Mouse (Mus musculus) c-Kit-positive CD71-positive TER-119-negative erythroid progenitor cells, embryonic 14.5 days (primary cell): ENCODE results near the gene Il11ra1.
A peak's percentile ranks its signal among the peaks of the same experiment; 100 is the strongest.
"Not testable (repeated sequence)": the region's sequence is repeated elsewhere in the genome, so short reads cannot be mapped to it uniquely, and the experiment has no call there.

Experiments used
- DNase-seq: peaks from one replicate; pipeline ENCODE4 v3.0.0-alpha.2; 2013; ENCODE audit warnings: low read depth

The Il11ra1 gene

GRCm38 (mm10) chr4:41754797-41755337 is 55.1 kb downstream of the Il11ra1 start, which contains the start of gene Galt:
Gene Galt (plus strand): TSS chr4:41755228.
- DNase-seq: no peak

- DNase-seq: peak; percentile 77
These were observed 55.8 kb downstream of the Il11ra1 start, which contains the start of gene Sigmar1 for GRCm38 (mm10) chr4:41755338-41756305. Gene Sigmar1 (minus strand): TSS chr4:41756157.

GRCm38 (mm10) chr4:41756440-41756839 is 56.7 kb downstream of the Il11ra1 start:
- no peak for DNase-seq

GRCm38 (mm10) chr4:41757321-41757720 is 57.5 kb downstream of the Il11ra1 start:
- no peak for DNase-seq

GRCm38 (mm10) chr4:41758021-41758420 is 58.2 kb downstream of the Il11ra1 start:
- no peak for DNase-seq

GRCm38 (mm10) chr4:41758701-41759100 is 58.9 kb downstream of the Il11ra1 start:
- DNase-seq: no peak

GRCm38 (mm10) chr4:41759206-41759605 is 59.4 kb downstream of the Il11ra1 start:
- no peak for DNase-seq

GRCm38 (mm10) chr4:41759656-41760287 is 60.0 kb downstream of the Il11ra1 start:
- no peak for DNase-seq

- peak; percentile 65 for DNase-seq
These were observed 60.5 kb downstream of the Il11ra1 start for GRCm38 (mm10) chr4:41760288-41760721.

GRCm38 (mm10) chr4:41760911-41761310 is 61.1 kb downstream of the Il11ra1 start:
- DNase-seq: no peak

- no peak for DNase-seq
These were observed 61.9 kb downstream of the Il11ra1 start for GRCm38 (mm10) chr4:41761680-41762079.

GRCm38 (mm10) chr4:41762099-41762687 is 62.4 kb downstream of the Il11ra1 start:
- no peak for DNase-seq

GRCm38 (mm10) chr4:41762688-41763114 is 62.9 kb downstream of the Il11ra1 start:
- not testable (repeated sequence) for DNase-seq

GRCm38 (mm10) chr4:41763176-41763575 is 63.4 kb downstream of the Il11ra1 start:
- not testable (repeated sequence) for DNase-seq

- not testable (repeated sequence) for DNase-seq
These were observed 67.5 kb downstream of the Il11ra1 start for GRCm38 (mm10) chr4:41767301-41767700.

GRCm38 (mm10) chr4:41772946-41773345 is 73.2 kb downstream of the Il11ra1 start:
- not testable (repeated sequence) for DNase-seq

- DNase-seq: not testable (repeated sequence)
These were observed 73.7 kb downstream of the Il11ra1 start for GRCm38 (mm10) chr4:41773502-41773901.

GRCm38 (mm10) chr4:41774002-41774401 is 74.2 kb downstream of the Il11ra1 start, which contains the start of gene Ccl27a:
Gene Ccl27a (minus strand): TSS chr4:41774247.
- DNase-seq: peak; percentile 45

GRCm38 (mm10) chr4:41774506-41774905 is 74.7 kb downstream of the Il11ra1 start:
- DNase-seq: not testable (repeated sequence)

- DNase-seq: not testable (repeated sequence)
These were observed 76.1 kb downstream of the Il11ra1 start for GRCm38 (mm10) chr4:41775840-41776239.

GRCm38 (mm10) chr4:41781271-41781670 is 81.5 kb downstream of the Il11ra1 start:
- DNase-seq: not testable (repeated sequence)
